19 mouse cellular contexts compared by ENCODE assay signal in the genomic region with DNA sequence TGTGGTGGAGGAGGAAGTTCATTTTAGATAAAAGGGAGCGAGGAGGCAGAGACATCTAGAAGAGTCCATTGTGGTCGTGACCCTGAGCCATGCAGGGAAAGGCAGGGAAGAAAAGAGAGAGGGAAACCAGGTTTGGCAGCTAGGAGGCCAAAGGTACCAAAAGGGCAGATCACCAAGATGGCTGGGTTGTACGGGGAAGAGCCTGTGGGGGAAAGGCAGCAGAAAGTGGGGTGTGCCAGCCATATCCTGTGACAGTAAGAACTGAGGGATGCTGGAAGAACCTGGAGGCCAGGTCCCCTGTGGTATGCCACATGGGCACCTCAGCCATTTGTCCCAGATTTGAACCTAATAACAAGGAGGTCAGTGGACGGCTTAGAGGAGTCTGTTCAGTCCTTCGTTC. TPM values are rescaled to one million over a fixed set of nuclear protein-coding genes. Genes with fewer than 3 reads are reported as not detected.
DNase-seq lines count a peak whose midpoint lies in the region; ATAC-seq lines count a peak whose summit lies in the region.
"Had no signal": no experiment of that assay in that cellular context is flagged by ENCODE, and none has a peak within 500 bp of the region (broad histone marks: within the 10 kb centered on the region; RNA-seq: fewer than 3 reads in every experiment).

No protein-coding gene starts in this region.

- H3K4me1 ChIP-seq in heart, embryonic 11.5 days (ENCODE audit: control insufficient read depth, insufficient read depth, low read length) = peaks cover 5% of the 10 kb centered on the region
- H3K4me1 ChIP-seq: embryonic facial prominence, embryonic 13.5 days; embryonic facial prominence, embryonic 15.5 days; forebrain, embryonic 12.5 days had no signal

- no peaks in the 10 kb centered on the region for H3K9me3 ChIP-seq in heart, embryonic 11.5 days (replicated peaks; ENCODE audit: control insufficient read depth, low read length)
- H3K9me3 ChIP-seq: embryonic facial prominence, embryonic 15.5 days; forebrain, embryonic 10.5 days; forebrain, embryonic 12.5 days had no signal

- no peak overlapping the region for H3K9ac ChIP-seq in heart, embryonic 11.5 days (ENCODE audit: low read depth, low read length)
- H3K9ac ChIP-seq: embryonic facial prominence, embryonic 13.5 days; embryonic facial prominence, embryonic 15.5 days; forebrain, embryonic 12.5 days had no signal

- DNase-seq in heart, adult 11 months = peak; percentile 71
- DNase-seq in heart, adult 18-20 months = no peak
- no peak for DNase-seq in heart, postnatal 14 days
- DNase-seq: adrenal gland, postnatal 10 days; adrenal gland, postnatal 25 days; cerebellum, adult 11-12 months; cerebellum, adult 9-10 months; cerebellum, postnatal 10 days; cerebellum, postnatal 36 days; embryo, embryonic 11 days had no signal

- H3K27me3 ChIP-seq in heart, embryonic 11.5 days (ENCODE audit: control insufficient read depth, insufficient read depth, low read length) = no peaks in the 10 kb centered on the region
- H3K27me3 ChIP-seq: embryonic facial prominence, embryonic 13.5 days; embryonic facial prominence, embryonic 15.5 days; forebrain, embryonic 12.5 days had no signal

- 0 out of 2 replicates have a peak overlapping the region, but pooled peaks have one; percentile 64 for H3K27ac ChIP-seq in heart, embryonic 11.5 days (ENCODE audit: low read depth, low read length)
- H3K27ac ChIP-seq: embryonic facial prominence, embryonic 13.5 days; embryonic facial prominence, embryonic 15.5 days; forebrain, embryonic 10.5 days; forebrain, embryonic 12.5 days had no signal

- no peak overlapping the region for H3K4me2 ChIP-seq in heart, embryonic 11.5 days
- H3K4me2 ChIP-seq: embryonic facial prominence, embryonic 13.5 days; embryonic facial prominence, embryonic 15.5 days; forebrain, embryonic 12.5 days had no signal

- intact Hi-C loops in heart, postnatal 14 days (cut with DNase I) = loop anchor here (5.0 kb wide), 1 partner anchor 190 kb away; no protein-coding TSS in a partner anchor

- no peak for ATAC-seq in heart, embryonic 11.5 days (replicated peaks; ENCODE audit: insufficient number of reproducible peaks, low FRiP score, low TSS enrichment)
- ATAC-seq: forebrain, embryonic 14.5 days; forebrain, embryonic 16.5 days had no signal

- peaks cover 58% of the 10 kb centered on the region for H3K36me3 ChIP-seq in heart, embryonic 11.5 days (ENCODE audit: control insufficient read depth, insufficient read depth, low read length)

- 79% methylated on average over 5 of the region's 5 CpGs for WGBS in heart, embryonic 11.5 days (ENCODE audit: insufficient replicate concordance)

- no peak overlapping the region for H3K4me3 ChIP-seq in heart, embryonic 11.5 days (ENCODE audit: low read depth, low read length)
- H3K4me3 ChIP-seq: embryonic facial prominence, embryonic 13.5 days; embryonic facial prominence, embryonic 15.5 days; erythroblast, embryonic 14.5 days; forebrain, embryonic 10.5 days; forebrain, embryonic 12.5 days had no signal

RNA-seq across cellular contexts. Expression of gene Dld, which starts 39.0 kb away (rescaled TPM):
- 100 to 1,000 TPM; 445 to 463 TPM for total RNA-seq in heart, adult 18-20 months (2021)
- polyA plus RNA-seq in heart, embryonic 11.5 days (2014; fragmentation: Nextera tagmentation; extraction: Ambion mirVana) = 207 and 218 TPM in 2 replicates
- total RNA-seq in heart, postnatal 14 days (2021) = 100 to 1,000 TPM; 382 to 401 TPM

RNA-seq across cellular contexts. Expression of gene Lamb1, which starts 47.2 kb away (rescaled TPM):
- 10 to 100 TPM; 49.0 to 56.0 TPM for total RNA-seq in heart, adult 18-20 months (2021)
- polyA plus RNA-seq in heart, embryonic 11.5 days (2014; fragmentation: Nextera tagmentation; extraction: Ambion mirVana) = 67.4 and 92.3 TPM in 2 replicates
- total RNA-seq in heart, postnatal 14 days (2021) = 100 to 1,000 TPM; 158 to 162 TPM
- total RNA-seq: MEL had no signal
